Mouse (Mus musculus) lung, adult 2 months (tissue): ENCODE measurements around the gene Esam. TPM values are rescaled to one million over a fixed set of nuclear protein-coding genes. Genes with fewer than 3 reads are reported as not detected.

Experiments used
- DNase-seq: peaks from one replicate; pipeline ENCODE4 v3.0.0; 2022
- H3K4me1 ChIP-seq: fragments of 200-500 bp; 2 replicates; pipeline ENCODE4 v1.6.1; 2011; ENCODE audit warnings: low read length; ENCODE audit not compliant: control insufficient read depth, insufficient read depth
- H3K4me3 ChIP-seq: fragments of 200-500 bp; replicated peaks from 2 replicates; pipeline ENCODE3; 2011; ENCODE audit warnings: low read depth, mild to moderate bottlenecking, control low read depth, low read length; ENCODE audit errors: extremely low read depth
- CTCF ChIP-seq: fragments of 200-500 bp; IDR thresholded peaks from 2 replicates; pipeline ENCODE4 v1.5.1; 2011; ENCODE audit warnings: mild to moderate bottlenecking, low read length, control low read depth; ENCODE audit not compliant: insufficient read depth
- POLR2A ChIP-seq: fragments of 200-500 bp; IDR thresholded peaks from 2 replicates; pipeline ENCODE4 v1.6.1; 2011; ENCODE audit warnings: low read depth, mild to moderate bottlenecking, control low read depth, low read length, borderline replicate concordance; ENCODE audit errors: extremely low read depth
- WGBS: fragments of 180-500 bp; shearing (Covaris S2); methylation state at CpG from one replicate; pipeline ENCODE4 v1.1.7; 2018; 5-methylcytosine and 5-hydroxymethylcytosine counted together
- polyA plus RNA-seq: library from polyadenylated mRNA; depleted of rRNA; stranded (reverse); fragments of >200 nt; gene quantifications from 2 replicates; pipeline ENCODE4 v1.2.3, GENCODE M21; 2012; rRNA removed

Gene Esam
- polyA plus RNA-seq, 1 experiment = 229 TPM

DNA sequence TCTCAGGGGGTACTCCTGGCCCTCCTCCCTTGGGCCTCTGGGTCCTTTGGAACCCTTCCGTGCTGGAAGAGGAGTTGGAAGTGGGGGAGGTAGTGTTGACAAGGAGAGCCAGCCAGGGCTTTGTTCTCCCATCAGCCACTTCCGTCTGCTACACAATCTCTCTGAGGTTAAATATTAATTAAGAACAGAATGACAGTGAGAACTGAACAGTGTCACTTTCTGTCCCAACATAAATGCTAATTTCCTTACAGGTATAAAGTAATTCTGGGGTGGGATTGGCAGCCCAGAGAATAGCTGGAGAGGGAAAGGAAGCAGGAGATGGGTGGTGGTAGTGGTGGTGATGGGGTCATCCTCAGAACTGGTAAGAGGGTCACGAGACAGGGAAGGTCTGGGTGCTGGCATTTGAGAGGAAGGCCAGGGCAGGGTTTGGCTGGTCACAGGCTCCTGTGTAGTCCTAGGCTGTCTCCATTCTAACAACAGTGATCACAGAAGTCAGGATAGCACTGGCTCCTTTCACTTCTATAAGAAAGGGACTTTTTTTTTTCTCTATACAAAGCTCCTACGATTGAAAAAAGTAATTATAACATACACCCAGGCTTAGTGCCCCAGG, 40.8 kb downstream of the Esam start:
- no peak for TF ChIP-seq CTCF
- no peak for TF ChIP-seq POLR2A
- WGBS = 23% methylated on average over 4 of the region's 4 CpGs
- peaks cover 10% of the 10 kb centered on the region; the same call in 1 of the 2 replicates for H3K4me1 ChIP-seq
- no peak overlapping the region for H3K4me3 ChIP-seq
- DNase-seq = no peak

- WGBS = 53% methylated on average over 2 of the region's 2 CpGs
- TF ChIP-seq POLR2A (no peak), CTCF (no peak)
- peaks cover 10% of the 10 kb centered on the region; the same call in 1 of the 2 replicates for H3K4me1 ChIP-seq
- DNase-seq = no peak
- no peak overlapping the region for H3K4me3 ChIP-seq
Measured at GRCm38 (mm10) chr9:37569231-37569835, 41.5 kb downstream of the Esam start.

DNA sequence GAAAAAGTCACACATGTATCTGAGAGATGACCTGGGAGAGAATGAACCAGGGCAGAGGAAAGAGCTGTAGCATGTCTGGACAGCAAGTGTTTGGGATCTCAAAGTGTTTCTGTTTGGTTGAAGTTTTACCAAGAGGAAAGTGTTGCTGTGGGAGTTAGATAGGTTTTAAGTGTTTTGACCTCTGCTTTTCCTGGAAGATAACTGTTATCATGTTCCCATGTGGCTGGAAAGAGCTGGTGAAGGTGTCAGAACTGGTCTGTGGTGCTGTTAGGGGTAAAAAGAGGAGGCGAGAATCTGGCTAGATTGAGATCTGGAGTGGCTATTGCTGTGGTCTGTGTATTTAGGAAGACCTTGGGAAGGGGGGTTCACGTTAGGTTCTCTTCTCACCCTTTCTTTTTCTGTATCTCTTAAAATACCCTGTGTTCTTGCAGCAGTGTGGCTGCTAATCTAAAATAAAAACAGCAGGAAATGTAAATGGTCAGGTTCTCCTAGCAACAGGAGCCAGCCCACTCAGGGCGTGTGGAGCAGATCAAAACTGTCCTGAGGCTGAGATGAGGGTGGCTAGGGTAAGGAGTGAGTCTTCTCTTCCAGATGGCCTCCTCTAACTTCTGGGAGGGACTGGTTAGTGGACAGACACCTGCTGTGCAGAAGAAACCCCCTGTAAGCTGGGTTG, 44.5 kb downstream of the Esam start:
- no peak for DNase-seq
- 50% methylated on average over 3 of the region's 3 CpGs for WGBS
- H3K4me3 ChIP-seq = no peak overlapping the region
- H3K4me1 ChIP-seq = peaks cover 10% of the 10 kb centered on the region; the same call in 1 of the 2 replicates
- TF ChIP-seq CTCF (no peak), POLR2A (no peak)

GRCm38 (mm10) chr9:37576436-37576930, 48.6 kb downstream of the Esam start:
- Histone ChIP-seq H3K4me3 (no peak overlapping the region), H3K4me1 (no peaks in the 10 kb centered on the region)
- no peak for TF ChIP-seq POLR2A
- TF ChIP-seq CTCF = no peak
- WGBS = 42% methylated on average over 14 of the region's 14 CpGs
- no peak for DNase-seq

DNA sequence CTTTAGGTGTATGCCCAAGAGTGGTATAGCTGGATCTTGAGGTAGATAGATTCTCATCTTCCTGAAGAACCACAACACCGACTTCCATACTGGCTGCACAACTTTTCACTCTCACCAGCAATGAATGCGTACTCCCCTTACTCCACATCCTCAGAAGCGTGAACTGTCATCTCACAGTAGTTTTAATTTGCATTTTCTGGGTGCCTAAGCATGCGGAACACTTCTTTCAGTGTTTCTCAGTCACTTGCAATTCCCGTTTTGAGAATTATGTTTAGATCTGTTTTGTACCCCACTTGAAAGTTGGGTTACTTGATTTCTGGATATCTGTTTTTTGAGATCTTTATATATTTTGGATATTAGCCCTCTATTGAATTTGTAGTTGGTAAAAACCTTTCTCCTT, 55.7 kb downstream of the Esam start:
- no peak for DNase-seq
- TF ChIP-seq CTCF (no peak), POLR2A (no peak)
- 86% methylated on average over 5 of the region's 5 CpGs for WGBS

GRCm38 (mm10) chr9:37586718-37587117, 58.8 kb downstream of the Esam start:
- WGBS = 79% methylated on average over 4 of the region's 4 CpGs
- Histone ChIP-seq H3K4me1 (no peaks in the 10 kb centered on the region), H3K4me3 (no peak overlapping the region)
- no peak for TF ChIP-seq POLR2A
- TF ChIP-seq CTCF = no peak
- no peak for DNase-seq

More for the DNA sequence above, 55.7 kb downstream of the Esam start:
- H3K4me1 ChIP-seq = no peaks in the 10 kb centered on the region
- no peak overlapping the region for H3K4me3 ChIP-seq

Other genes with a start within 250 kb of the Esam start
- 1.7 and 2.1 TPM in 2 replicates for gene Ccdc15, start 179.6 kb upstream of the Esam start, polyA plus RNA-seq
- gene Hepacam, start 160.7 kb upstream of the Esam start, polyA plus RNA-seq = 2.0 and 2.9 TPM in 2 replicates
- 67.8 and 88.4 TPM in 2 replicates for gene Robo4, start 126.2 kb upstream of the Esam start, polyA plus RNA-seq
- gene Robo3, start 94.8 kb upstream of the Esam start, polyA plus RNA-seq = 0.07 and 0.22 TPM in 2 replicates
- gene Msantd2, start 38.8 kb upstream of the Esam start, polyA plus RNA-seq = 22.9 and 28.5 TPM in 2 replicates
- 60.7 and 63.3 TPM in 2 replicates for gene Vsig2, start 11.2 kb downstream of the Esam start, polyA plus RNA-seq
- gene Nrgn, start 24.8 kb downstream of the Esam start, polyA plus RNA-seq = 19.8 and 20.2 TPM in 2 replicates
- 6.2 and 9.3 TPM in 2 replicates for gene Siae, start 27.6 kb downstream of the Esam start, polyA plus RNA-seq
- 2.6 and 3.1 TPM in 2 replicates for gene Spa17, start 85.6 kb downstream of the Esam start, polyA plus RNA-seq
- 32.7 and 44.5 TPM in 2 replicates for gene Tbrg1, start 129.2 kb downstream of the Esam start, polyA plus RNA-seq
- gene Panx3, start 141.2 kb downstream of the Esam start, polyA plus RNA-seq = not detected in 2 replicates
- not detected in 2 replicates for gene Olfr160, start 188.2 kb downstream of the Esam start, polyA plus RNA-seq
- gene Olfr874, start 217.0 kb downstream of the Esam start, polyA plus RNA-seq = not detected in 2 replicates
- 0.11 TPM in 1 of 2 replicates, not detected in the other for gene Olfr875, start 243.8 kb downstream of the Esam start, polyA plus RNA-seq